Mouse (Mus musculus): ENCODE results near the gene Pcsk6. TPM values are rescaled to one million over a fixed set of nuclear protein-coding genes. Genes with fewer than 3 reads are reported as not detected.
"Not testable (repeated sequence)": the region's sequence is repeated elsewhere in the genome, so short reads cannot be mapped to it uniquely, and the experiment has no call there.

Pcsk6 gene
- polyA plus RNA-seq, 1 experiment from 2014 or later = 0.85 TPM

GRCm38 (mm10) chr7:66046921-66047918 lies 185.7 kb downstream of the Pcsk6 start:
- H3K4me1 ChIP-seq (ENCODE audit: control insufficient read depth, insufficient read depth, low read length) = no peaks in the 10 kb centered on the region
- no peak overlapping the region for H3K27ac ChIP-seq (ENCODE audit: low read depth, low read length)
- no peaks in the 10 kb centered on the region for H3K27me3 ChIP-seq (ENCODE audit: control insufficient read depth, insufficient read depth, low read length)
- H3K9me3 ChIP-seq (ENCODE audit: control insufficient read depth, low read length) = no peaks in the 10 kb centered on the region
- H3K4me3 ChIP-seq (ENCODE audit: low read depth, low read length) = no peak overlapping the region
- ATAC-seq (ENCODE audit: low FRiP score) (0 out of 2 replicates have a peak, but pooled peaks have one; percentile 27), DNase-seq (ENCODE audit: low spot score, missing footprints) (peak; percentile 75)
- 59% methylated on average over 17 of the region's 17 CpGs for WGBS
- no peak overlapping the region for H3K9ac ChIP-seq (ENCODE audit: low read length)
- no peaks in the 10 kb centered on the region for H3K36me3 ChIP-seq (ENCODE audit: control insufficient read depth, insufficient read depth, low read length)
- H3K4me2 ChIP-seq = no peak overlapping the region

- Histone ChIP-seq H3K9ac (ENCODE audit: low read length) (no peak overlapping the region), H3K36me3 (ENCODE audit: control insufficient read depth, insufficient read depth, low read length) (no peaks in the 10 kb centered on the region), H3K27me3 (ENCODE audit: control insufficient read depth, insufficient read depth, low read length) (no peaks in the 10 kb centered on the region), H3K27ac (ENCODE audit: low read depth, low read length) (no peak overlapping the region), H3K4me3 (ENCODE audit: low read depth, low read length) (no peak overlapping the region), H3K4me2 (no peak overlapping the region), H3K4me1 (ENCODE audit: control insufficient read depth, insufficient read depth, low read length) (no peaks in the 10 kb centered on the region), H3K9me3 (ENCODE audit: control insufficient read depth, low read length) (no peaks in the 10 kb centered on the region)
- peak; percentile 70 for DNase-seq (ENCODE audit: low spot score, missing footprints)
- WGBS = 79% methylated on average over 4 of the region's 4 CpGs
- no peak for ATAC-seq (ENCODE audit: low FRiP score)
Observed at GRCm38 (mm10) chr7:66047975-66048374, 186.4 kb downstream of the Pcsk6 start.

GRCm38 (mm10) chr7:66048446-66049230 lies 187.1 kb downstream of the Pcsk6 start:
- DNase-seq (ENCODE audit: low spot score, missing footprints) (peak; percentile 69), ATAC-seq (ENCODE audit: low FRiP score) (no peak)
- Histone ChIP-seq H3K9me3 (ENCODE audit: control insufficient read depth, low read length) (no peaks in the 10 kb centered on the region), H3K9ac (ENCODE audit: low read length) (no peak overlapping the region), H3K36me3 (ENCODE audit: control insufficient read depth, insufficient read depth, low read length) (no peaks in the 10 kb centered on the region), H3K4me3 (ENCODE audit: low read depth, low read length) (no peak overlapping the region), H3K27me3 (ENCODE audit: control insufficient read depth, insufficient read depth, low read length) (no peaks in the 10 kb centered on the region), H3K27ac (ENCODE audit: low read depth, low read length) (no peak overlapping the region), H3K4me1 (ENCODE audit: control insufficient read depth, insufficient read depth, low read length) (no peaks in the 10 kb centered on the region), H3K4me2 (no peak overlapping the region)
- WGBS = 82% methylated on average over 12 of the region's 12 CpGs

GRCm38 (mm10) chr7:66053946-66054483 lies 192.5 kb downstream of the Pcsk6 start:
- Histone ChIP-seq H3K27me3 (ENCODE audit: control insufficient read depth, insufficient read depth, low read length) (no peaks in the 10 kb centered on the region), H3K4me3 (ENCODE audit: low read depth, low read length) (no peak overlapping the region), H3K4me2 (no peak overlapping the region), H3K36me3 (ENCODE audit: control insufficient read depth, insufficient read depth, low read length) (no peaks in the 10 kb centered on the region), H3K9ac (ENCODE audit: low read length) (no peak overlapping the region), H3K4me1 (ENCODE audit: control insufficient read depth, insufficient read depth, low read length) (no peaks in the 10 kb centered on the region), H3K27ac (ENCODE audit: low read depth, low read length) (no peak overlapping the region), H3K9me3 (ENCODE audit: control insufficient read depth, low read length) (no peaks in the 10 kb centered on the region)
- ATAC-seq (ENCODE audit: low FRiP score) (no peak), DNase-seq (ENCODE audit: low spot score, missing footprints) (peak; percentile 62)
- 92% methylated on average over 4 of the region's 4 CpGs for WGBS

- 16% methylated on average over 2 of the region's 2 CpGs for WGBS
- not testable (repeated sequence) for H3K36me3 ChIP-seq (ENCODE audit: control insufficient read depth, insufficient read depth, low read length); H3K27me3 ChIP-seq (ENCODE audit: control insufficient read depth, insufficient read depth, low read length); H3K27ac ChIP-seq (ENCODE audit: low read depth, low read length); H3K9ac ChIP-seq (ENCODE audit: low read length); H3K4me3 ChIP-seq (ENCODE audit: low read depth, low read length); H3K4me2 ChIP-seq; ATAC-seq (ENCODE audit: low FRiP score); H3K9me3 ChIP-seq (ENCODE audit: control insufficient read depth, low read length); H3K4me1 ChIP-seq (ENCODE audit: control insufficient read depth, insufficient read depth, low read length)
- DNase-seq (ENCODE audit: low spot score, missing footprints) = peak; percentile 80
Observed at GRCm38 (mm10) chr7:66055356-66055755, 193.8 kb downstream of the Pcsk6 start.

- Histone ChIP-seq H3K4me3 (ENCODE audit: low read depth, low read length) (peak within 1 kb of the TSS; percentile 94), H3K27me3 (ENCODE audit: control insufficient read depth, insufficient read depth, low read length) (no peaks in the 10 kb centered on the region), H3K9ac (ENCODE audit: low read length) (peak within 1 kb of the TSS; percentile 93; the same call in 1 of the 2 replicates), H3K9me3 (ENCODE audit: control insufficient read depth, low read length) (no peaks in the 10 kb centered on the region), H3K27ac (ENCODE audit: low read depth, low read length) (no peak within 1 kb of the TSS), H3K4me2 (peak within 1 kb of the TSS; percentile 86), H3K4me1 (ENCODE audit: control insufficient read depth, insufficient read depth, low read length) (peaks cover 15% of the 10 kb centered on the region), H3K36me3 (ENCODE audit: control insufficient read depth, insufficient read depth, low read length) (no peaks in the 10 kb centered on the region)
- no peak for DNase-seq (ENCODE audit: low spot score, missing footprints)
- no peak for ATAC-seq (ENCODE audit: low FRiP score)
- WGBS = 88% methylated on average over 1 of the region's 1 CpGs
Observed at GRCm38 (mm10) chr7:66058703-66059102, 197.2 kb downstream of the Pcsk6 start, which contains the start of gene Snrpa1. Gene Snrpa1, plus strand, starts transcription at chr7:66059003.

GRCm38 (mm10) chr7:66060066-66060956 lies 198.8 kb downstream of the Pcsk6 start:
- Histone ChIP-seq H3K27ac (ENCODE audit: low read depth, low read length) (peak overlapping the region; percentile 9; the same call in 1 of the 2 replicates), H3K9ac (ENCODE audit: low read length) (peak overlapping the region; percentile 93), H3K4me1 (ENCODE audit: control insufficient read depth, insufficient read depth, low read length) (peaks cover 15% of the 10 kb centered on the region), H3K36me3 (ENCODE audit: control insufficient read depth, insufficient read depth, low read length) (peaks cover 4% of the 10 kb centered on the region; the same call in 1 of the 2 replicates), H3K9me3 (ENCODE audit: control insufficient read depth, low read length) (no peaks in the 10 kb centered on the region), H3K4me3 (ENCODE audit: low read depth, low read length) (peak overlapping the region; percentile 94), H3K27me3 (ENCODE audit: control insufficient read depth, insufficient read depth, low read length) (no peaks in the 10 kb centered on the region), H3K4me2 (peak overlapping the region; percentile 86)
- ATAC-seq (ENCODE audit: low FRiP score) (peak; percentile 95), DNase-seq (ENCODE audit: low spot score, missing footprints) (peak; percentile 99)
- WGBS = under 1% methylated on average over 64 of the region's 64 CpGs

- ATAC-seq (ENCODE audit: low FRiP score) (no peak), DNase-seq (ENCODE audit: low spot score, missing footprints) (peak; percentile 85)
- WGBS = 2% methylated on average over 14 of the region's 14 CpGs
- Histone ChIP-seq H3K36me3 (ENCODE audit: control insufficient read depth, insufficient read depth, low read length) (peaks cover 4% of the 10 kb centered on the region; the same call in 1 of the 2 replicates), H3K9me3 (ENCODE audit: control insufficient read depth, low read length) (no peaks in the 10 kb centered on the region), H3K4me3 (ENCODE audit: low read depth, low read length) (peak overlapping the region; percentile 94), H3K4me1 (ENCODE audit: control insufficient read depth, insufficient read depth, low read length) (peaks cover 15% of the 10 kb centered on the region), H3K9ac (ENCODE audit: low read length) (peak overlapping the region; percentile 93), H3K4me2 (peak overlapping the region; percentile 86), H3K27ac (ENCODE audit: low read depth, low read length) (no peak overlapping the region), H3K27me3 (ENCODE audit: control insufficient read depth, insufficient read depth, low read length) (no peaks in the 10 kb centered on the region)
Observed at GRCm38 (mm10) chr7:66061057-66061456, 199.5 kb downstream of the Pcsk6 start.

Data from midbrain, embryonic 11.5 days (tissue).